Mouse (Mus musculus): ENCODE measurements around the gene Rrm1. TPM values are rescaled to one million over a fixed set of nuclear protein-coding genes. Genes with fewer than 3 reads are reported as not detected.
"Not testable (repeated sequence)": the region's sequence is repeated elsewhere in the genome, so short reads cannot be mapped to it uniquely, and the experiment has no call there.

Rrm1 gene
- 10 to 100 TPM in 1 of 2 experiments, 1 to 10 TPM in 1; 9.6 to 10.9 TPM for total RNA-seq (2021)

DNA sequence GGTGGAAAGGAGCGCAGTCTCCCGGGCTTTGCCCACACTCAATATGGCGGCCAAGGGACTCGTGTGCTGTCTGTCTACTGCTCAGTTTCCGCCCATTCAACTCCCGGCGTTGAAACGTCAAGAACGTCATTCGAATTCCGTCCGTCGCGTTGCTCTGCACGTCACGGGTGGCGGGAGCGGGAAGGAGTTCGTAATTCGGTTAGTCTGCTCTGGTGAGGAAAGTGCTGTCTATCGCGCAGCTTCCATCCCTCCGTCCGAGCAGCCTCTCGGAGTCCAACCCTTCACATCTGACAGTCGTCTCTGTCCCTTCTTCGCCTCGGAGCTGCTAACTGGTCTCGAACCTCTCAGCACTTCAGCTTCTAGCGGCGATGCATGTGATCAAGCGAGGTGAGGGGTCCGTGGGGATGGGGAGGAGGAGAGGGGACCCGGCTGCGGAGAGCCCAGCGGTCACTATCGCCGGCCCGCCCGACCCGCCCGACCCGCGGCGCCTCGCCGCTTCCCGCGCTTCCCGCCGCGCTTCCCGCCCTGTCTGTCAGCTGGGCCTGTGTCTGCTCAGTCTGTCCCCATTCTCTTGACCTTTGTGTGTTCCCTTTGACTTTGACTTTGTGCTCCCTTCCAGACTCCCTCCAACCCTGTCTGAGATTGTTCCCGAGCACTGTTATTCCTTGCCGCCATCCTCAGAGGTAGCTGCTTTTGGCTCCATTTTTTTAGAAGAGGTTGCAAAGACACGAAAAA lies at the start of gene Rrm1:
TSS of gene Rrm1 (plus strand) at position 39 of the 735 bp plus-strand sequence.
- DNase-seq: peak; percentile 91 to 94
- intact Hi-C loops (cut with DNase I): no loop called here

DNA sequence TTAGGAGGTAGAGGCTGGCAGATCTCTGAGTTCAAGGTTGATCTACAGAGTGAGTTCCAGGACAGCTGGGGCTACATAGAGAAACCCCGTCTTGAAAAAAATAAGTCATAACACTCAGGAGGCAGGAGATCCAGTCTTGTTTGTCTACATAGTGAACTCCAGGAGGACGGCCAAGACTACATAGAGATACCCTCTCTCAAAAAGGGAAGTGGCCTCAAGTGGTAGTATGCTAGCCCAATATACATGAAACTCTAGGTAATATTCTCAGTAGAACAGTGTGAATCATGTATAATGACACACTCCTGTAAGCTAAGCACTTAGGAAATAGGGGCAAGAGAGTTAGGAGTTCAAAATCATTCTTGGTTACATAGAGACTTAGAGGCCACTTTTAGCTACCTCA lies 47.6 kb upstream of the Rrm1 start:
- intact Hi-C loops (cut with DNase I): no loop called here
- no peak for DNase-seq

DNA sequence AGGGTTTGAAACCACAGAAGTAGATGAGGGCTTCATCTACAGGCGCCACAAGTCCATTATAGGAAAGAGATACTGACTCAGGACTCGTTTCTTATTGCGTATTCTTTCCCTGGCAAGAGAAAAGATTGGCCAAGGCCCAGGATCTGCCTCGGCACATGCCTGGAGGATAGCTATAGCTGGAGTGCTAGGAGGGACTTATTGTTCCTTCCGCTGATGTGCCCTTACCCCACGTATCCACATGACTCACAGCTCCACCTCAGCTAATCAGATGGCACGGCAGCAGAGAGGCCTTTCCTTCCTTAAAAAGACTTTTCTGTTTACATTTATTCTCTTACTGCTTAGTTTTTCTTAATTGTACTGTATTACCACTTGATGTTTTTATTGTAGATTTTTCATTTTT lies 45.6 kb upstream of the Rrm1 start:
- no peak for DNase-seq

DNA sequence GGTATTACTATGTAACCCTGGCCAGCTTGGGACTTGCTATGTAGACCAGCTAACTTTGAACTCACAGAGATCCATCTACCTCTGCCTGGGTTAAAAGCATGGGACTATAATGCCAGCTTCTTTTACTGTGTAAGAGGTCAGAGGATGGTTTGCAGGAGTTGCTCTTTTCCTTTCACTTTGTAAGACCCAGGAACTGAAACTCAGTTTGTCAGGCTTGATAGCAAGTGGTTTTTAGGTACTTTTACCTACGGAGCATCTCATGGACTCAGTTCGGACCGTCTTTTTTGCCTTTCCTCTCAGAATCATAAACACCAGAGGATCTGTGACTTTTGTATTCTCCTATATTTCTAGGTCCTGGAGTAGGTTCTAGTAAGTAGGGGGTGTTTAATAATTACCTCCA lies 45.2 kb upstream of the Rrm1 start:
- no peak for DNase-seq
- intact Hi-C loops (cut with DNase I): no loop called here

More for the DNA sequence above, 45.6 kb upstream of the Rrm1 start:
- intact Hi-C loops (cut with DNase I): no loop called here

- intact Hi-C loops (cut with DNase I): no loop called here
These were observed 42.2 kb upstream of the Rrm1 start for GRCm38 (mm10) chr7:102399180-102399731.

GRCm38 (mm10) chr7:102404118-102404517 lies 37.4 kb upstream of the Rrm1 start:
- DNase-seq: no peak
- intact Hi-C loops (cut with DNase I): no loop called here

More at GRCm38 (mm10) chr7:102399180-102399731, 42.2 kb upstream of the Rrm1 start:
- DNase-seq: no peak

- intact Hi-C loops (cut with DNase I): no loop called here
- no peak for DNase-seq
These were observed 34.1 kb upstream of the Rrm1 start for GRCm38 (mm10) chr7:102407440-102407839.

GRCm38 (mm10) chr7:102415272-102415671 lies 26.2 kb upstream of the Rrm1 start:
- intact Hi-C loops (cut with DNase I): loop anchor here (5.0 kb wide), 1 partner anchor 223 kb away; no protein-coding TSS in a partner anchor
- not testable (repeated sequence) for DNase-seq

DNA sequence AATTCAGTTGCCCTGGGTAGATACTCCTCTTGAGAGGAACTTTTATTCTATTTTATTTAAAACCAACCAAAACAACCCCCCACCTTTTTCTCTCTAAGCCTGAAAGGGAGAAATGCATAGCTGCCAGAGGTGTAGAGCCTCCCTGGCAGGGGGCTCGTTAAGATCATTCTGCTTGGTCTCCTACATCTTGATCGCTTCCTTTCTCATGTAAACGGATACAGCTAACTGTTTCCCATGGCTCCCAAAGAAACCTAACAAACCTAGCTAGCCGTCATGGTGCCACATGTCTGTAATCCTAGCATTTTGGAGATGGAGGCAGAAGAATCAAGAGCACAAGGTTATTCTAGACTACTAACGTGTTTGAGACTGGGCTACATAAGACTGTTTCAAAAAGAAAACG lies 25.7 kb upstream of the Rrm1 start:
- intact Hi-C loops (cut with DNase I): loop anchor here (2.0 to 5.0 kb wide), 2 partner anchors 149 to 224 kb away; partner anchors contain the start of gene Stim1

DNA sequence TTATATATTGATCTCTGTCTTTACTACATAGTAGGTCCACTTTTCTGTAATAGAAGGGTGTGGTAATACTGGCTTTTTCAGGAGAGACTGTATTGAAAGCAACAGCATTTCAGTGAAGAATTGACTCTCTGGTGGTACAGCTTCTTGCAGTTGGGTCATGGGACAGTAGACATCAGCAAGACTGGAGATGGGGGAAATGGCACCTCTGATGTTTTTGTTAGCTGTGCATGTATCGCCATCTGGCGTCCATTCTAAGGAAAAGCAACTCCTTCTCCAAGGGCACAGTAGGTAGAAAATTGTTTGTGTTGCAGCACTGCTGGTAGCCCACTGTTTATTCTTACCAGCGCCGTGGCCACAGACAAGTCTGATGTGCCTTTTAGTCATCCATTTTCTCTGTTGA lies 24.1 kb upstream of the Rrm1 start:
- peak; percentile 32 to 48 for DNase-seq
- intact Hi-C loops (cut with DNase I): loop anchor here (1.0 to 5.0 kb wide), 3 partner anchors 151 to 225 kb away; partner anchors contain the start of gene Stim1

More for the DNA sequence above, 25.7 kb upstream of the Rrm1 start:
- no peak for DNase-seq

DNA sequence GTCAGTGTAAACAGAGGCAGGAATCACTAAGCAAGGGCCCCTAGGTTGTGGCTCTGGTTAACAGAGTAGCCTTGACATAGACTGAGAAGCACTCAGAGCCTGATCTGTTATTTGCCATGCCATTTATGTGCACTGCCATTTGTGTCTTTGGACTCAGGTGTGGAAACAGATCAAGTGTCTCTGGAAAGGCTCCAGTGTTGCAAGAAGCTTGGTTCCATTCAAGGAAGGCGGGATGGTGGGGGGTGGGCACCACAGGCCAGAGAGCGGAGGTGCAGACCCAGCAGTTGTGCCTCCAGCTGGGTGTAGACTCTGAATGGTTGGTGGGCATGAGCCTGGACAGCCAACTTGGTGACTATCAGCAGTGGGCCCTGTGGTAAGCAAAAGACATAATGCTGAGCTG lies 19.5 kb upstream of the Rrm1 start:
- intact Hi-C loops (cut with DNase I): no loop called here
- DNase-seq: no peak

DNA sequence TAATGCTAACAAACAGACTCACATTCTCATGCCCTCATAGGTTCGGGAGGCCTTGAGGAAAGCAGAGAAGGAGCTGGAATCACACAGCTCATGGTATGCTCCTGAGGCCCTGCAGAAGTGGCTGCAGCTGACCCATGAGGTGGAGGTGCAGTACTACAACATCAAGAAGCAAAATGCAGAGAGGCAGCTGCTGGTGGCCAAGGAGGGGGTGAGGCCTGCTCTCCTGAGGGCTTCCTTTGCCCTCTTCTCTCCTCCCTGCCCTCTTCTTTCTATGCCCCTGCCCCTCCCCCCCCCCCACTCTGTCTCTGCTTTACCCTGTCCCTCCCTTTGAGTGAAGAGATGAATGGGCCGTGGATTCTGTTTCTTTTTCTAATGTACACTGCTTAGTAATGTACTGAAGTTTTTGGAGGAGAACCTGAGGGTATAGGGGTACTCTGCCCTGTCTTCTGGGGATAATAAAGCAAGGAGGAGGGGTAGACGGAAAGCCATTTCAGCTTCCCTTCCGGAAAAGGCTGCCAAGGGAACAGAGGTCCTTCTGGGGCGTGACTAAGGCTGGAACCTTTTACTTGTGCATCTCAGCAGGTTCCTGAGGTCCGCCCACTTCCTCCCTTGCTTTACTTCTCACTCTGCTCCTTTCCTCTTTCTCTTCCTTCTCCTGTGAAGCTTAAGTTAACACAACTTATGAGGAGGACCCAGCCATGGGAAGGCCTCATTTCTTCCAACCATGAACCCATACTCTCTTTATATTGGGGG lies 15.4 kb upstream of the Rrm1 start:
- DNase-seq: no peak

DNA sequence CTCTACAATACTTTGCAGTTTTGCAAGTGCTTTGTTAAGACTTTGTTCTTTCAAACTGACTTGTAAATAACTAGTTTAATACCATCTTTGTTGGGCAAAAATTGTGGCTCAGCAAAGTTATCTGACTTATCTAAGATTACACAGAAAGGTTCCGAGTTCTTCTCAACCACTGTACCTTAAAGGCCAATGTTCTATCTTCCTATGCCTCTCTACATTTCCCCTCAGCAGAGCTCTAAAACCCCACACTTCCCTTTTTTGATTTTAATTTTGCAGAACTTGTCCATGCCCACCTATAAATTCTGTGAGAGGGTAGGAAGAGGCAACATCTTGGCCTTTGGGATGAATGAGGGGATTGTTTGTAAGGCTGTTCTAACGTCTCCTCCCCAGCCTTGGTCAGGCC lies 7.2 kb upstream of the Rrm1 start:
- intact Hi-C loops (cut with DNase I): no loop called here
- no peak for DNase-seq

More for the DNA sequence above, 15.4 kb upstream of the Rrm1 start:
- intact Hi-C loops (cut with DNase I): no loop called here

DNA sequence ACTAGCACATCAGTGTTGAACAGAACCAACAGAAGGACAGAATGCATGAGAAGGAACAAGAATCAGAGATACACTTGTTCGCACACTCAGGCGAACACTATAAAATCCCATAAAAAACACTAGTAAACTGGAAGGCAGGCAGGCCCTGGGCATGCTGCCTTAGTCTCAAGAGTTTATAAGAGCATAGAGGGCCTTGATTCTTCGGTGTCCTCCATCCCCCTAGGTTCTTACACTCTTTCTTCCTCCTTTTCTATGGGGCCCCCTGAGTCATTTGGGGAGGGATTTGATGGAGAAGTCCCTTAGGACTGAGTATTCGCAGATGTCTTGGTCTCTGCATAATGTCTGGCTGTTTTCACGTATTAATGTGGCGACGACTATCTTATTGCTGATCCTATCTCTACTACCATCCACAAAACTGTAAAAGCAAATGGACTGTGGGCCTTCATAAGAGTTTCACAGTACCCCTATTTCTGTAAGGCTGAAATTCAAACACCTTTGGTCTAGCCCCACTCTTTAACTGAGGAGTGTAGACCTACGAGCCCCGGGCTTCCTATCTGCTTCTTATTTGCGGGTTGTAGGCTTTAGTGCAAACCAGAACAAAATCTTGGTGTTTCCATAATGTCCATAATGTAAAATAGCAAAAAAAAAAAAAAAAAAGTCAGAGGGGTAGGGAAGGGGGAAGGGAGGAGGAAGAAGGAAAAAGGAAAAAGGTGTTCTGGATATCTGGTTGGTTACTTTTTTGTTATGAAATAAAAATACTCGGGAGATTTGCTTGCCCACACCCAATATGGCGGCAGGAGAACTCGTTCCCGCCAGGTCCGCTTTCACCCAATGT lies 456 bp upstream of the Rrm1 start:
- no peak for DNase-seq
- intact Hi-C loops (cut with DNase I): no loop called here

DNA sequence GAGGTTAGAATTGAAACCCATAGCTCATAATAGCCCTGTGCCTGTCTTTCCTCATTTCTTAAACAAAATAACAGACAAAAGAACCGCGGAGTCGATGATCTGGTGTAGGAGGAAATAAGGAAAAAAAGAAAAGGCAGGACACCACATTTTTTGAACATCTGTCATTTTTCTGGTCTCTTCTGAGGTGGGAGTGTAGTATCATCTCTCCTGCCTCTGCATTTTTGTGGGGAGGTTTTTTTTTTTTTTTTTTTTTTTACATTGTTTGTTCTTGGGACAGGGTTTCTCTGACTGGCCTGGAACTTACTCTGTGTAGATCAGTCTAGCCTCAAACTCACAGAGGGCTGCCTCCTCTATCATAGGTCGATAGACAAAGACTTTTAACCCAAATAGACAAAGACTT lies 937 bp downstream of the Rrm1 start:
- intact Hi-C loops (cut with DNase I): no loop called here
- no peak for DNase-seq

- intact Hi-C loops (cut with DNase I): no loop called here
- DNase-seq: no peak
These were observed 2.8 kb downstream of the Rrm1 start for GRCm38 (mm10) chr7:102444301-102444700.

DNA sequence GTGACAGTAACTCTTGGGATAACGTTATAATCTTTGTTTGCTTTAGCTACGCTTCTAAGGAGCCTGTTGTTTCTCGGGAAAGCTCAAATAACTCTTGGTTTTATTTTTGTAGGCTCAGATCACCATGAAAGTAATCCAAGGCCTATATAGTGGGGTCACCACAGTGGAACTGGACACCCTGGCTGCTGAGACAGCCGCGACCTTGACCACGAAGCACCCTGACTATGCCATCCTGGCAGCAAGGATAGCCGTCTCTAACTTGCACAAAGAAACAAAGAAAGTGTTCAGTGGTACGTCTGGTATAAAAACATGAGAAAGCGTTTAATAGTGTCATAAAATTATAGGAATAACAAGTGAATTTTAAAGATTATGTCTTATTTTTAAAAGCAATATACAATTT lies 4.9 kb downstream of the Rrm1 start:
- intact Hi-C loops (cut with DNase I): no loop called here
- no peak for DNase-seq

DNA sequence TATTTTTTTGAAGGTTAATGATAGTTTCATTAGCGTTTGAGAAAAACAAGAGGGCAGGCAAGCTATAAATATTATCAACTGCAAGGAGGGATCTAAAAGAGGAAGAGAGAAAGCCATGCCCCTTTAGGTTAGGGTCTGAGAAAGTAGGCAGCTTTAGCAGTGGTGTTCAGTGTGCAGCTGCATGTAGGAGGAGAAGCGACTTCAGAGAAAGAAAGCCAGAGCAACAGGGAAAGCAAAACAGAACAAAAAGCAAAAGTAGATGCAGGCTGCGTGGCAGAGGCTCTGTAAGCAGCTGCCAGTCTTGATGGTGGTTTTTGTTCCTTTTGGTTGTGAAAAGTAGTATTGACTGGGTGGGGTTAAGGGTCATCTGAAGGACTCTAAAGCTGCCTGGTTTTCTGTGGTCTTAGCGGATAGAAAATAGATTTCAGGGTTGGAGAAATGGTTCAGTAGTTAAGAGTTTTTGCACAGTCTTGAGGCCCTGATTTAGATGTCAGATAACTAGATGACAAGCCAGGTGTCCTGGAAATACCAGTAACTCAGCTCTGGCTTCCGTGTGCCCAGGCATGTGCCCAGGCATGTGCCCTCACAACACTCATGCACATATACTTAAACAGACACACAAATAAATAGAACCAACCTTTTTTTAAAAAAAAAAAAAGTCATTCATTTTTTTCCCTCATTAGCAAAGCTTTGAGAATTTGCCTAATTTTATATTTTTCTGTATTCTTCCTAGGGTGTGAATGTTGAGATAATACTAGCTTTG lies 17.3 kb downstream of the Rrm1 start:
- intact Hi-C loops (cut with DNase I): no loop called here

DNA sequence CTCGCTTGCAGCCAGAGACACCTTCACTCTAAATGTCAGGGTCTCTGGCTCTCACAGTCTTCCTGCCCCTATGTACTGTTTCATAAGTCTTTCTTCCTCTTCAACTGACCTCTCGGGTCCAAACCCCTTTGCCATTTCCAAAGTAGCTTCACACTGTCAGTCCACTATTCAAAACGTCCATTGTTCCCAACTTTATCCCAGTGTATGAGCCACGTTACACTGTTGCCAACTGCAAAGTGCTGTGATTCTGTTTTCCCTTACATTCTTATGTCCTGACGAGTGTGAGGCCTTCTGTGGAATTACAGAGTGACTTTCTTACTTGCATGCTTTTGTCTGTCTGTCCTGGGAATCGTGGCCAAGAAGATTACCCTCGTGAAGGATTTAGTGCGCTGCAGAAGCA lies 26.1 kb downstream of the Rrm1 start:
- no peak for DNase-seq
- intact Hi-C loops (cut with DNase I): no loop called here

More for the DNA sequence above, 17.3 kb downstream of the Rrm1 start:
- DNase-seq: no peak

DNA sequence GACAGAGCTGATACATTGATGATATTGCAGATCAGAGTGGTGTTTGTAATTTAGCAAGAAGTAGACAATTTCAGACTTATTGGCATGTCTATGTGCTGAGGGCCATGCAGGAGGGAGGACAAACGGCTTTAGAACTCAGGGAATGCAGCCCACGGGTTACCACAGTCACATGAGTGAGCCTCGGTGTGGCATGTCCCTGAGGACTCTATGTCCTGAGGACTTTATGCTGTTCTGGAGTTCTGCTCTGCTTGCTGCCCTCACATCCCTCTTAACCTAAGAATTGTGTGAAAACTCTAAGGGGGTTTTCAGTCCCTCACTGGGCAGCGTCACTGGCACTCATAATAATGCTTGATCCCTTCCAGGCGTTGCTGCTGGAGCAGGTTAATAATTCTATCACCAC lies 31.2 kb downstream of the Rrm1 start:
- DNase-seq: no peak
- intact Hi-C loops (cut with DNase I): no loop called here
